Mouse (Mus musculus): ENCODE measurements around the gene Col5a3. TPM values are rescaled to one million over a fixed set of nuclear protein-coding genes. Genes with fewer than 3 reads are reported as not detected.

Gene Col5a3
- 32.7 and 37.9 TPM in 2 replicates for polyA plus RNA-seq (2015; fragmentation: Nextera tagmentation; extraction: Ambion mirVana)

GRCm38 (mm10) chr9:20814521-20815272 is at the start of gene Col5a3:
Gene Col5a3 (minus strand): TSS chr9:20815067.

GRCm38 (mm10) chr9:20818236-20818635 is 3.4 kb upstream of the Col5a3 start, which contains the start of gene Rdh8:
Gene Rdh8 (plus strand): TSS chr9:20818503.

GRCm38 (mm10) chr9:20746017-20746660 is 68.7 kb downstream of the Col5a3 start, which contains the start of gene Olfm2:
Gene Olfm2 (minus strand): TSS chr9:20746349.

Other genes starting within 250 kb of the Col5a3 start
- gene Zfp846, start 233.8 kb downstream of the Col5a3 start, polyA plus RNA-seq (2015; fragmentation: Nextera tagmentation; extraction: Ambion mirVana) = 5.5 and 7.1 TPM in 2 replicates
- 264 and 297 TPM in 2 replicates for gene Ubl5, start 172.2 kb downstream of the Col5a3 start, polyA plus RNA-seq (2015; fragmentation: Nextera tagmentation; extraction: Ambion mirVana)
- 13.1 and 13.8 TPM in 2 replicates for gene Fbxl12, start 170.3 kb downstream of the Col5a3 start, polyA plus RNA-seq (2015; fragmentation: Nextera tagmentation; extraction: Ambion mirVana)
- gene Pin1, start 163.0 kb downstream of the Col5a3 start, polyA plus RNA-seq (2015; fragmentation: Nextera tagmentation; extraction: Ambion mirVana) = 30.5 and 31.7 TPM in 2 replicates
- gene Olfm2, start 68.7 kb downstream of the Col5a3 start, polyA plus RNA-seq (2015; fragmentation: Nextera tagmentation; extraction: Ambion mirVana) = 1.0 and 1.9 TPM in 2 replicates
- gene Rdh8, start 3.4 kb upstream of the Col5a3 start, polyA plus RNA-seq (2015; fragmentation: Nextera tagmentation; extraction: Ambion mirVana) = not detected in 2 replicates
- gene A230050P20Rik, start 53.6 kb upstream of the Col5a3 start, polyA plus RNA-seq (2015; fragmentation: Nextera tagmentation; extraction: Ambion mirVana) = 5.3 and 6.4 TPM in 2 replicates
- gene Angptl6, start 64.7 kb upstream of the Col5a3 start, polyA plus RNA-seq (2015; fragmentation: Nextera tagmentation; extraction: Ambion mirVana) = 4.1 and 4.4 TPM in 2 replicates
- 27.7 and 28.3 TPM in 2 replicates for gene Ppan, start 73.1 kb upstream of the Col5a3 start, polyA plus RNA-seq (2015; fragmentation: Nextera tagmentation; extraction: Ambion mirVana)
- gene Eif3g, start 83.6 kb upstream of the Col5a3 start, polyA plus RNA-seq (2015; fragmentation: Nextera tagmentation; extraction: Ambion mirVana) = 205 and 214 TPM in 2 replicates
- gene Dnmt1, start 144.8 kb upstream of the Col5a3 start, polyA plus RNA-seq (2015; fragmentation: Nextera tagmentation; extraction: Ambion mirVana) = 12.7 and 13.9 TPM in 2 replicates
- 14.7 and 17.5 TPM in 2 replicates for gene S1pr2, start 161.7 kb upstream of the Col5a3 start, polyA plus RNA-seq (2015; fragmentation: Nextera tagmentation; extraction: Ambion mirVana)
- 100 and 101 TPM in 2 replicates for gene Mrpl4, start 187.7 kb upstream of the Col5a3 start, polyA plus RNA-seq (2015; fragmentation: Nextera tagmentation; extraction: Ambion mirVana)
- gene Icam1, start 200.9 kb upstream of the Col5a3 start, polyA plus RNA-seq (2015; fragmentation: Nextera tagmentation; extraction: Ambion mirVana) = 5.1 and 7.8 TPM in 2 replicates
- gene Icam4, start 214.3 kb upstream of the Col5a3 start, polyA plus RNA-seq (2015; fragmentation: Nextera tagmentation; extraction: Ambion mirVana) = 0.26 and 0.32 TPM in 2 replicates
- 0.06 and 0.10 TPM in 2 replicates for gene Icam5, start 217.0 kb upstream of the Col5a3 start, polyA plus RNA-seq (2015; fragmentation: Nextera tagmentation; extraction: Ambion mirVana)

Measured in skeletal muscle tissue, postnatal 0 days (tissue).